Mouse (Mus musculus): Measurements from ENCODE around the gene Med26.

The Med26 gene

DNA sequence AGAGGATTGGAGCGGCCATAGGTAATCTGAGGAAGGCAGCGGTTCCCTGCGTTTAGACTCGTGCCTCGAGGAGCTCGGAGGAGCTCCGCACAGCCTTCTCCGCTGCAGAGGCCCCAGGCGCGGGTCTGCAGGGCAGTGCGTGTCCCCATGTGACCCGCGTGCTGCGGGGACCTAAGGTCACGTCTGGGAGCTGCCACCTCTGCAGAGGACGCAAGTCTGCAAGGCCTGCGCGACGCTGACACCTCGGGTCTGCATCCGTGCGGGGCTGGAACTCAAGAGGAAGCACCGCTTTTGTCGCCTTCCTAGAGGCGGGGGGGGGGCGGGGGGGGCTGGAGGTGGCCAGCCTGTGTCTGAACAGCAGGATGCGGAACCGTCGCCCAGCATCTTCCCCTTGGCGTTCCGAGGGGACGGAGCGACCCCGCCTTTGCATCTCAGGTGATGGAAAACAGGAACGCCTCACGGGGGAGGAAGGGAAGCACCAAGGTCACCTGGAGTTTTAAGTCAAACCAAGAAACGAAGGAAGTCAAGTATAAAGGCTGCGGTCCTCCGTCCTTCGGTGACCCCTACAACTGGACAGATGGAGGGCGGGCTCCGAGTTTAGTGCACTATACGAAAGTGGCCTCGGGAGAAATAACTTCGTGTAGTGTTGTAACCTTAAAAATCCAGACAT, 709 bp upstream of the Med26 start:
- in situ Hi-C loops (cut with MboI; ENCODE audit: unreplicated experiment in 2 of 2): no loop called here

DNA sequence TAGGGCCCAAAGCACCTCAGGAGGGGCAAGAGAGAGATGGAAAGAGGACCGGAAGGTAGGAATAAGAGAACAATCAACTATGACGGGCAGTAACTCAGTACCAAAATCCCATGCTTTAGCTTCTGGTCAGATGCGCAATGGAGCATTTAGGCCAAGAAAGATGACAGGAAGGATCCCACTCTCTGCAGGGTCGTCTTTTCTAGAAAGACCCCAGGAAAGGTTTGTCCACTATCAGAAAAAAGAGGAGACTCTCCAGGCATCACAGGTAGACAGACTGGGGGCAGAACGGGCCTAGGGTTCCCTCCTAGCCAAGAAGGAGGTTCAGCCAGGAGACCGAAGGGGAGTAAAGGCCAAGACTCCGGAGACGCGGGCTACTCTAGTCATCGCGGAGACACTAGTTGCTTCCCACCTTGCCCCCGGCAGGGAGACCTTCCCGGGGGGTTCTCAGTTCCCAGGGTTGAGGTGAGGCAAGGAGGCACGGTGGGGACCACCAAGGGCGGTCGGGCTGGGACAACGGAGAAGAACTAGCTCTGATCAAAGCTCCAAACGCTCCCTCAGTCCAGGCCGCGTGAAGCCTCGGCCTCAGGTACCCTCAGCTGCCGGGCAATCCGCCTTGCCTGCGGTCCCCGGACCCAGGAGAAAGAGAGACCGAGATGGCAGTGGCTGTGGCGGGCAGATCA, 808 bp downstream of the Med26 start:
- in situ Hi-C loops (cut with MboI; ENCODE audit: unreplicated experiment in 2 of 2): no loop called here

DNA sequence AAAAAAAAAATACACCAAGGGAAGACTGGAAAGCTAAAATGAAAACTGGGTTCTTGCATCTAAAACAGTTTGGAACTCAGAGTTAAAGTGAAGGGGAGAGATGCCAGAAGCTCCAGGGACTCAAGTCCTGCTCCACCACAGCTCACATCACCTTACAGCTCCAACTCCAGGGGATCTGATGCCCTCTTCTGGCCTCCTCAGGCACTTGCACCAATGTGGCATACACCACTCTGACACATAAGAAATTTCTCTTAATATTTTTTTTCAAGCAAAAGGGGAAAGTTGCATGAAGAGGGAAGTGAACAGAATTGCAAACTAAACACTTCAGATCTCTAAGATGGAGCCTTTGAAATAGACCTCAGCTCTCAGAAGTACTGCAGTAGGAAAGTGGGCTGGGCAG, 8.8 kb downstream of the Med26 start:
- in situ Hi-C loops (cut with MboI; ENCODE audit: unreplicated experiment in 2 of 2): no loop called here

DNA sequence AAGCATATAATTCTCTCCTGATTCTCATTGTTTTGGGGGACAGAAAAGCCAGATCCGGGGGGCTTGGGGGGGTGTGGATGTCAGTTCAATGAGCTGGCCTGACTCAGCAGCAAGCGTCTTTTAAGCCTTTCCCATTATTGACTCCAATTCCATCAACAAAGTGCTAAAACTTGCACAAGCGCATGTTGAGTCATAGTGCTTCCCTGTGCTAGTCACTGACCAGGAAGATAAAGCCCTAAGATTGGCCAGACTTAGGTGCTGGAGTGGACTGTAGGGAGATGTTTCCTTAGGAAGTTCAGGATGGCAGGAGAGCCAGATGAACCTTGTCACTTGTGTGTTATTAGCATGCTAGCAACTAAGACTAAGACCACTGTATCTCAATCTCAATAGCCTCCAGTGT, 13.2 kb downstream of the Med26 start:
- in situ Hi-C loops (cut with MboI; ENCODE audit: unreplicated experiment in 2 of 2): no loop called here

DNA sequence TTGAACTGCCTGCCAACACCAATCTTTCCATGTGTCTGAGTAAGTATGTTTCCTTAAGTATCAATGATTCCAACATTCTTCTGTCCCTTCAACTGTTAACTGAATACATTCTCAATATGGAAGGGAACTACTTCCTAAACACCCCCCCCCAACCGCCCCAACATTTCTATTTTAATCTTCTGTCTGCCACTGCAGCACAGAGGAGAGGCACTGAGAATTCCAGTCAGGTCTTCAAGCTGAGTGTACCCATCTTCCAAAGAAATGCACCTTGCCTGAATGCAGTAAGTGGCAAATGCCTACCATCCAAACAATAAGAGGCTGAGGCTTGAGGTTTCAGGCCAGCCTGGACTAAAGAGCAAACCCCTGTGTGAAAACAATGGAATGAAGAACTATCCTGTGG, 16.0 kb downstream of the Med26 start:
- in situ Hi-C loops (cut with MboI; ENCODE audit: unreplicated experiment in 2 of 2): no loop called here

DNA sequence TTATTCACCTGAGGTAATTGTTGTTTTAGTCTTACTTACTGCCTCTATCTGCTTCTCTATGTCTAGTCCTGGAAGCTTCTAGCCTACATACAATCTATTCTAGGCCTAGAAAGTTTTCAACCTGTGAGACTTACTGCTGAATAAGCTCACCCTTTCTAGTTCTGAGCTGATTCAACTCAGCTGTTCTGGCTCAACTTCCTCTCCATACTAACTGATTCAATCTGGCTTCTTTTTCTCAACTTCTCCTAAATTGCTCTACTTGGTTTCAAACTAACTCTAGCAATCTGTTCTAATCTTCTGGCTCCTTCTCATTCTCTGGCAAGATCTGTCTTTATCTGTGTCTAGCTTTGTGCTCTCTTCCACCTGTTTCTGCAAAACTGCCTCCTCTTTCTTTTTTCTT, 26.2 kb downstream of the Med26 start:
- in situ Hi-C loops (cut with MboI; ENCODE audit: unreplicated experiment in 2 of 2): no loop called here

DNA sequence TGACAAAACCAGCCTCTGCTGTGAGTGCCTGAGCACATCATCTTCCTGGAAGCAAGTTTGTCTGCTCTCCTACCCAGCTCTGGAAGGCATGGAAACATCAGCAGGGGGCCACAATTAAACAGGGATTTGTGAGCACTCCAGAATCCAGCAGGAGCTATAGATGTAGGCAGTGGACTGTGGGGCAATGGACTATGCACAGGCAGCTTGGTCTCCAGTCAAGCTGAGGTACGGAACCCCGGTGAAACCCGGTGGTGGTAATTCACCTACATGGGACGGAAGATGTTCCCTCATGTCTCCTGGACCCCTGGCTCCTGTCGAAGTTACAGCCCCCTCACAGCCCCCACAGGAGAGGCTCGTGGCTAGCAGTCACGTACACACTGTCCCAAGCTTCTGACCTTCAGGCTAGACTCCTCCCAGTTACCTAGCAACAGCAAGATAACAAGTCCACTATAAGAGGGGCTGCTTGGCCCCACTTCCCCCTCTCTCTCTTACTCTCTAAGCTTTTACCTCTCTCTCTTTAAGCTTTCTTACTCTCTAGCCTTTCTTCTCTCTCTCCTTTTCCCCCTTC, 30.6 kb downstream of the Med26 start:
- in situ Hi-C loops (cut with MboI; ENCODE audit: unreplicated experiment in 2 of 2): no loop called here

DNA sequence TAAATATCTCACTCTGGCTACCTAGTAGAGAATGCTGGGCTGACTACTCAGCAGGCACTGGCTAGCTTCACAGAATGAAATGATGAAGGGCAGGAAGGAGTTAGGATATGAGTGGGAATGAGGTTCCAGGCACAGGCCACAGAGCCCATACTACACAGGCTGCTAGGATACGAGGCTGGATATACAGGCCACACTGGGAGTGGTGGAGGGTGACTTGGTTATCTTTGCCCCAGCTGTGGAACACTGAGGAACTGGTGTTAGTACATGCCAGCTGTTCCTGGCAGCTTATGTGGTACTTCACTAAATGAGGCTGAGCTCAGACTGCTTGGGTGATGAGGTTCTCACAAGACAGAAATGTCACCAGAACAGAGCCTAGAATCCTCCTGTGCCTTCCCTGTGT, 34.9 kb downstream of the Med26 start:
- in situ Hi-C loops (cut with MboI; ENCODE audit: unreplicated experiment in 2 of 2): no loop called here

DNA sequence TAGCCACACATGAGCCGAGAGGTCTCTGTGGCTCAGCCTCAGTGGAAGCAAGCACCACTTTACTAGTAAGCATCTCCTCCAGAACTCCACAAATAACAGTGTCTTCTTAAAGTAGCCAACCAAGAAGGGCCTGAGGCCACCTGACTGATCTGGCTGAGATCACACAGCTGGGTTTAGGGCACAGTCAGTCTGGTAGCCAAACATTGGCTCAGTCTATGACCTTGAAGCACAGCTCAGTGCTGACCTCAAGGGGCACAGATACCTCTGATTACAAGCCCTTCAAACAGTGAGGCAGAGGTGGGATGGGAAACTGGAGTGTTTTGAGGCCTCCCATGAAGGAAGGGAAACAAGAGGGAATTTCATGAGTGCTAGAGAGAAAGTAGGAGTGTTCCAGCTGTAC, 35.4 kb downstream of the Med26 start:
- in situ Hi-C loops (cut with MboI; ENCODE audit: unreplicated experiment in 2 of 2): no loop called here

DNA sequence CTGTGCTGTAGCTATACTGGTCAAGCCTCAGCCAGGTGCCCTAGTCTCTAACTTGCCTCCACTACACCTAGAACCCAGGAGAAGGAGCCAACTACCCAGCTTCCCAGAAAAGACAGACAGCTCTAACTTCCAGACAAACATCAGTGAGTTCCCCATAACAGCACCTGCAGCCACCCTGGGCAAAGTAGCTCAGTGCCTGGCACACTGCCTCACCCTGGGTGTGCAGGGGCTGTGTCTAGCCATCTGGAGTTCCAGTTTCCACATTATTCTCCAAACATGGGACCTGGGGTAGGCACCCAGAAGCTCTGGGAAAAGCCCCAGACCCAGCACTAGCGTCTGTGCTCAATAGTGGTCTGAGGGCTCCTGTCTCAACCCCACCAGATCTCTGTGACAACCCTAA, 40.6 kb downstream of the Med26 start:
- in situ Hi-C loops (cut with MboI; ENCODE audit: unreplicated experiment in 2 of 2): no loop called here

DNA sequence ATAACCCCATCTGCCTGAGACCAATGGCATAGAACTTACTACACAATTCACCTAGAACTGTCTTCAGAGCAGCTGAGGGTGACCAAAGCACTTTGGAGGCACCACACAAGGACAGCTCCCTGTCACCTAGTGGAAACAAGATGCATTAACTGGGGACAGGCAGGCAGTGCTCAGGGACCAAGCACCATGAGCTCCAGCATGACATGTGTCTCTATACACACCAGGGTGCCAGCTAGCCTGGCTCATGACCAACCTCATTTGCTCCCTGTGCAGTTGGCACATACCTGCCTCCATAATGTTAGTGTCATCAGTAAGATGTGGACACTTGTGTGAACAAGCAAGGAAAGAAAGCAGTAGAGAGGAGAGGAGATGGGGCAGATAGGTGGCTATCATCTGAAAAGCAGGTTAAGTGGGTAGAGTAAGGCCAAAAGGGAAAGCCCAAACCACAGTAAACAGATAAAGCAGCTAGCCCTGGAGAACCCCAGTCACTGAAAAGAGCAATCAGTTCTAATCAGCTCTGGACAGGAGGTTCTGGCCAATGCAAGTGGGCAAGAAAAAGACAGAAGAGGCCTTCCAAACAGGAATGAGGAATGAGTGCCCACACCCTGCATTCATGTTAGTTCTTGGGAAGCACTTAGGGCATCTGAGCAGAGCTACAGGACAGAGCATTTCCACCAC, 43.3 kb downstream of the Med26 start:
- in situ Hi-C loops (cut with MboI; ENCODE audit: unreplicated experiment in 2 of 2): no loop called here

DNA sequence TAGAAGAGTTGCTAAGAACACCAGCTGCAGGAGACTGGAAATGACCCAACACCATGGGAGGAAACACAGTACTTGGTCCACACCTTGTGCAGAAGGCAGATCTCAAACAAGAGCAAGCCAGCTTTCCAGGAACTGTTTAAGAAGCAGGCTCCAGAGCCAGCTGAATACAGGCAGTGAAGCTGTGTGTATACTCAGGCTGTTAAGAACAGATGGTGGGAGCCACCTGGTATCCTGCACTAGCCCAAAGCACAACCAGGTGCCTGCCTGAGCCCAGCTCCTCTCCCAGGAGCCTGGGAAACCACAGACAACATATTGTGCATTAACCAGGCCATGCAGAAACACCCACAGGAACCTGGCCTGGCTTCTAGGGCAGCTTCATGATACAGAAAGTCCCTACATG, 43.9 kb downstream of the Med26 start:
- in situ Hi-C loops (cut with MboI; ENCODE audit: unreplicated experiment in 2 of 2): no loop called here

DNA sequence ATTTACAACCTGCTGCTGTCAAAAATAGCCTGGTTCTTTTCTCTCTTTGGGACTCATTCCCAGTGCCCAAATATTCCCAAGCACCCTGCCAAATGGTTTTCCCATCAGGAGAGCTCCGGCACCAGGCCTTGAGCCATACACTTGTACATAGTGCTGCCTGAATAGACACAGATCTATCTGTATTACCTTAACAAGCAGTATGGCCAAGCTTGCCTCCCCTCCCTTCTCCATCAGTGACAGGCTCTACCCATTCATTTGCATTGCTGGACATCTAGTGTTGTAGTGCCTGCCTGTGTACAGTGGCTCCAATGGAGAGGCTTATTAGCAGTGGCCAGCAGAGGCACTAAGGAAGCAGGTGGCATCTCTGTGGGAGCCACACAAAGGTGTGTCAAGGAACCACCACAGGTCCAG, 47.5 kb downstream of the Med26 start:
- in situ Hi-C loops (cut with MboI; ENCODE audit: unreplicated experiment in 2 of 2): no loop called here

DNA sequence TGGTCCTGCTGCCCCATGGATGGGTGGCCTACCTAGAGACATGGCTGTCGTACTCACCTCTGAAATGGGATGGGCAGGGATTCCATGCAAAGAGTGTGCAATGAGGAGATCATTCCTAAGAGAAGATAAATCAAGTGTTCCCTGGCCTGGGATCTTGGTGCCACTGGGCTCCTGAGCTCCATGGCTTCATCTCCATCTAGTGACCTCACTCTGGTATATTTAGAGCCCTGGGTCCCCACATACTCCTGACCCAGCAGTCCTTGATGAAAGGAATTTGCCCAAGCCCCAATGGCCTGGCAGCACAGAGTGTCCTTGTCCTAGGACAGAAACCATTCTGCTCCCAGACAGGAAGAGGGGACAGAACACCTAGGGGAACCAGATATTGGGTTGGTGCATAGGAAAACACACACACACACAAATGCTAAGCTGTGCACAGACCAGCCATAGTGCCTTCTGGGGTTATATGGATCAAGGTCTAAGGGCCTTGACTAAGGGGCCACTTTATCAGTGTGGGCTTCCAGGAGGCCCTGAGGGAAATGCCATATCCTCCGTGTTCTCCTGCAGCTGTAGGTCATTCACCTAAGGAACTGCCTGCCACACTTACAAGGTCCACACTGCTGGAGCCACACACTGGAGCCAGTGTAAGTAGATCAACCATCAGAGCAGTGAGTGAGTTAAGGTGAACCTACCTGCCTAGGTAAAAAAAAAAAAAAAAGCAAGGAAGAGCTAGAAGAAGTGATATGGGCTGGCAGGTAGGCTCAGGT, 48.4 kb downstream of the Med26 start:
- in situ Hi-C loops (cut with MboI; ENCODE audit: unreplicated experiment in 2 of 2): loop anchor here in 1 of 2 experiments (5.0 kb wide), 1 partner anchor 43 kb away; no protein-coding TSS in a partner anchor

DNA sequence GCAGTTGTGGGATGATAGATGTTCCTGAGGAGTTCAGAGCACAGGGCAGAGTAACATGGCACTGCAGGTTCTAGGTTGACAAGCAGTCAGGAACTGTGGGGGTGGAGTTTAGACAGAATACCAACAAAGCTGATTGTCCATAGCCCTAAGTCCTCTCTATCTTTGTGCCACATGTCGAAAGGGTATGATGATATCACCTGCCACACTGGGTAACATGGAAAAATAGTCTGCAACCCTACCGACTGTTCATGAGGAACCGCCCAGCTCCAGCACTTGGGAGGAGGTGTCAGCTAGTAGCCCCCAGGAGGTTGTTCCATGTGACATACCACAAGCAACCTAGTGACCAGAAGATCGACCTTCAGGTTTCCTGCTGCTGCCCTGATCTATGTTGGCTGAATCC, 49.5 kb downstream of the Med26 start:
- in situ Hi-C loops (cut with MboI; ENCODE audit: unreplicated experiment in 2 of 2): loop anchor here in 1 of 2 experiments (5.0 kb wide), 1 partner anchor 44 kb away; no protein-coding TSS in a partner anchor

DNA sequence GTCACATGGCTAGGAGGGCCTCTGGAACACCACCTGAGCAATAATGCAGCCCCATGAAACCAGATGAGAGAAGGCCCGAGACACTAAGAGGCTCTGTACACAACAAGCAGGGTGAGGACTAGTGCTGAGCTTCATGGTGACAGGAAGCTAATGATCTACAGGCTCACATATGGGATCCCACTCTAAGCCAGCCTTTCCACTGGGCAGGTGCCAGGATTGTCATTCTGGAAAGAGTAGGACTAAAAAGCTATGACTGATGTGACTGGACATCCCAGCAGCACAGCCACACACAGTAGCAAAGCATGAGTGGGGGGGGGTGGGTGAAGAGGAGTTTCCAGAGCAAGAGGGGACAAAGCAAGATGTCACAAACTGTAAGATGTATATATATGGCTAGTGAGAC, 50.2 kb downstream of the Med26 start:
- in situ Hi-C loops (cut with MboI; ENCODE audit: unreplicated experiment in 2 of 2): loop anchor here in 1 of 2 experiments (5.0 kb wide), 1 partner anchor 44 kb away; no protein-coding TSS in a partner anchor

DNA sequence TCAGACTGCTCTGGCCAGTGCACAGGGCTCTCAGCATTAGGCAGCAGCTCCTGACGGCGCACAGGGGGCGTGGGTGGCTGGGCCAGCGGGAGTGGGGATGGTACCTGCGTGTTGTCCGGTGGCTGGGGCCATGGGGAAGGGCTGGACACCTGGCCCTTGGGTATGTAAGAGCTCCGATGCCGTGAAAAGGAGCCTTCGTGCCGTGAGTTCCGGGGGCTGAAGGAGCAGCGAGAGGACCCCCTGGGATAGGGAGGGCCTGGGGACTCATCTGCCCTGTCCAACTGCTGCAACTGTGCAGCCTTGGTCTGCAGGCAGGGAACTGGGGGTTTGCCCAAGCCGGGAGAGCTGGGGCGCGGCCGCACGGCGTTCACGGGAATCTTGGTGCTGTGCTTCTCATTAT, 51.9 kb downstream of the Med26 start:
- in situ Hi-C loops (cut with MboI; ENCODE audit: unreplicated experiment in 2 of 2): loop anchor here in 1 of 2 experiments (5.0 kb wide), 1 partner anchor 46 kb away; no protein-coding TSS in a partner anchor

DNA sequence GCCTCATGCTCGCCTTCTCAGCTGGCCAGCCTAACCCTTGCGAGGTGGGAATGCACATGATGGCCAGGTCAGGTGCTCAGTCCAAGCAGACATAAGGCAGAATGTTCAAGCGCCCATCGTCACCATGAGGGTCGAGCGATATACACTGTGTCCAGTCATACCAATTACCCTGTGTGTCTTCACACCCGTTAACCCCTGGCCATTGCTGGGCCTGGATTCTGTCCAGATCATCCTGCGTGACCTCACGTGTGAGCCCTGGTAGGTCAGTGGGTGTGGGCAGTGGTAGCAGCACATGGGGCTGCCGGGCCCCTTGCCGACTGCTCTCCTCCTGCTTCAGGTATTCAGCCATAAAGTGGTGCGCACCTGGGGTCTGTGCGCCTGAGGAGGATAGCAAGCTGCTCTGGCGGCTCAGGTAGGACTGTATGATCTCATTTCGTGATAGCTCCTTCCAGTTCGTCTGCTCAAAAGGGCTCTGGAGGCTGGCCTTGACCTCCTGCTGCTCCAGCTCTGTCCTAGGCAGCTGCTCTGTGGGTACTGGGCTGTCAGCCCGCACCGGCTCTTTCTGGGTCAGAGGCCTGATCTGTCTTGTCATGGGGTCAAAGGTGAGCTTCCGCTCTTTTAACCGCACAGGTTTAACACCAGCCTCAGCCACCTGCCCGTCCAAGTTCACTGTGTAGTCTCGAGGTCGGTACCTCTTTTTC, 52.5 kb downstream of the Med26 start:
- in situ Hi-C loops (cut with MboI; ENCODE audit: unreplicated experiment in 2 of 2): loop anchor here in 1 of 2 experiments (5.0 kb wide), 1 partner anchor 47 kb away; no protein-coding TSS in a partner anchor

DNA sequence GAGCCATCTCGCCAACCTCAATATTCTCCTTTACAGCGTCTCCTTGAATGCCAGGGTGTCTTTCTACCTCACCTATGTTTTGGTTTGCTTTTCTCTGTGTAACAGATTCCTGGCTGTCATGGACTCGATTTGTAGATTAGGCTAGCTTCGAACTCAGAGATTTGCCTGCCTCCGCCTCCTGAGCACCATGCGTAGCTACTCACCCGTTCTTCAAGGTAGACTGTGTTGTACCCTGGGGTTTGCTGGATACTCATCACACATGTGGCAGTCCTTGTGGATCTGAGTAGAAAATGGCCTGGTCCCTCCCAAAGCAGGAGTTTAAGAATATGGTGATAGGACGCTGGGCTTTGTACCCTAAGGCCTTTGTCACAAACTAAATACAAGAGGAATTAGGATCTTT, 54.7 kb downstream of the Med26 start:
- in situ Hi-C loops (cut with MboI; ENCODE audit: unreplicated experiment in 2 of 2): no loop called here

DNA sequence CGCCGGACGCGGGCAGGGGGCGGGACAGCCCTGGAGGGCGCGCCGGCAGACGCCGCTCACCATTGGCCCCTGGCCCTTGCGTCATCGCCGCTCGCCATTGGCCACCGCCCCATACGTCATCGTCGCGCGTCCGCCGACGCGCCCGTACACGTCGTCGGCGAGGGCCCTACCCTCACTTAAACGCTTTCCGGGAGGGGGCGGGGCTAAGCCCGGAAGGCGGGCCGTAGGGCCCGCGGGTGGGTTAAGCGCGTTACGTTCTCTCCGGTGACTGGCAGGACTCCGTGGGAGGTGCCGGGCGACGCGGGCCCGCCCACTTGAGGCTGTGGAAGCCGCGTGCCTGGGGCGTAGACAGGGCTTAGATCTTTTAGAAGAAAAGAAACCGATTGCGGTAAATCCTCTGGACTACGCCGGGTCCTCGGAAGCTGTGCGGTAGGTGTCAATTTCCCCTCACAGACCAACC, 55.4 kb downstream of the Med26 start:
- in situ Hi-C loops (cut with MboI; ENCODE audit: unreplicated experiment in 2 of 2): no loop called here
